Mouse (Mus musculus) limb, embryonic 14.5 days (tissue): ENCODE measurements around the gene Hnrnpa2b1. TPM values are rescaled to one million over a fixed set of nuclear protein-coding genes. Genes with fewer than 3 reads are reported as not detected.

ENCODE experiments used
- ATAC-seq: fragments of 200-750 bp; cut with Nextera tagmentation; 2 replicates; pipeline ENCODE4 v1.8.0; 2017; ENCODE audit warnings: low read depth, moderate number of reproducible peaks, moderate TSS enrichment; ENCODE audit not compliant: low FRiP score
- DNase-seq: peaks from one replicate; pipeline ENCODE4 v3.0.0-alpha.2; 2015; ENCODE audit warnings: low spot score
- H3K27ac ChIP-seq: fragments of 300-500 bp; sonication (generic); replicated peaks from 2 replicates; pipeline ENCODE4 v1.5.1; 2014; ENCODE audit warnings: low read depth, mild to moderate bottlenecking, low read length, moderate library complexity, mixed read lengths
- H3K27me3 ChIP-seq: fragments of 300-500 bp; sonication (generic); 2 replicates; pipeline ENCODE4 v1.6.1; 2014; ENCODE audit warnings: low read length, mixed read lengths; ENCODE audit not compliant: control insufficient read depth, insufficient read depth
- H3K36me3 ChIP-seq: fragments of 300-500 bp; sonication (generic); 2 replicates; pipeline ENCODE4 v1.6.1; 2014; ENCODE audit warnings: mild to moderate bottlenecking, low read length, moderate library complexity, mixed read lengths; ENCODE audit not compliant: control insufficient read depth, insufficient read depth
- H3K4me1 ChIP-seq: fragments of 300-500 bp; sonication (generic); 2 replicates; pipeline ENCODE4 v1.6.1; 2014; ENCODE audit warnings: antibody characterized with exemption, low read length, mixed read lengths; ENCODE audit not compliant: control insufficient read depth, insufficient read depth
- H3K4me2 ChIP-seq: fragments of 300-500 bp; sonication (generic); replicated peaks from 2 replicates; pipeline ENCODE4 v1.6.1; 2014; ENCODE audit warnings: low read depth, mild to moderate bottlenecking, low read length, moderate library complexity; ENCODE audit not compliant: severe bottlenecking
- H3K4me3 ChIP-seq: fragments of 300-500 bp; sonication (generic); replicated peaks from 2 replicates; pipeline ENCODE4 v1.5.1; 2014; ENCODE audit warnings: low read length
- H3K9ac ChIP-seq: fragments of 300-500 bp; sonication (generic); 2 replicates; pipeline ENCODE4 v1.6.1; 2014; ENCODE audit warnings: mild to moderate bottlenecking, low read depth, low read length, moderate library complexity; ENCODE audit not compliant: severe bottlenecking
- H3K9me3 ChIP-seq: fragments of 300-500 bp; sonication (generic); 2 replicates; pipeline ENCODE4 v1.6.1; 2016; ENCODE audit warnings: low read length; ENCODE audit not compliant: control insufficient read depth
- POLR2A ChIP-seq: fragments of 200-500 bp; IDR thresholded peaks from 2 replicates; pipeline ENCODE4 v1.8.0; 2012; ENCODE audit warnings: inconsistent platforms, mild to moderate bottlenecking, moderate library complexity, borderline replicate concordance; ENCODE audit not compliant: insufficient read depth, insufficient read length; ENCODE audit errors: extremely low read depth
- WGBS: fragments of 180-500 bp; shearing (Covaris S2); extraction: QIAGEN DNeasy Blood & Tissue Kit; methylation state at CpG from one replicate; pipeline ENCODE4 v1.1.7; 2014; 5-methylcytosine and 5-hydroxymethylcytosine counted together
- polyA plus RNA-seq, 2 experiments: library from polyadenylated mRNA; depleted of rRNA in 1 of 2; stranded (reverse) in 1 of 2; unstranded in 1 of 2; fragments of >200 nt; fragmentation: Nextera tagmentation in 1 of 2; extraction: Ambion mirVana in 1 of 2; gene quantifications; 2 replicates each; pipeline versions ENCODE4 v1.2.1 to v1.2.3; 2012 to 2014

The Hnrnpa2b1 gene
- polyA plus RNA-seq (2012; rRNA removed) = 1,157 and 1,691 TPM in 2 replicates
- polyA plus RNA-seq (2014; fragmentation: Nextera tagmentation; extraction: Ambion mirVana) = 1,002 and 1,100 TPM in 2 replicates

GRCm38 (mm10) chr6:51469715-51470310 is at the start of gene Hnrnpa2b1:
Gene Hnrnpa2b1, minus strand, starts transcription at chr6:51469894.
- H3K4me2 ChIP-seq = peak within 1 kb of the TSS; percentile 68
- peak within 1 kb of the TSS; percentile 100 for H3K27ac ChIP-seq
- peaks cover 50% of the 10 kb centered on the region for H3K36me3 ChIP-seq
- peak; percentile 90 for ATAC-seq
- under 1% methylated on average over 63 of the region's 63 CpGs for WGBS
- H3K4me3 ChIP-seq = peak within 1 kb of the TSS; percentile 99
- peak; percentile 99 for DNase-seq
- peak; percentile 100 for TF ChIP-seq POLR2A
- peak within 1 kb of the TSS; percentile 100 for H3K9ac ChIP-seq
- peaks cover 30% of the 10 kb centered on the region for H3K4me1 ChIP-seq
- no peaks in the 10 kb centered on the region for H3K9me3 ChIP-seq
- H3K27me3 ChIP-seq = no peaks in the 10 kb centered on the region

GRCm38 (mm10) chr6:51514860-51515259 is 45.2 kb upstream of the Hnrnpa2b1 start:
- no peak overlapping the region for H3K4me3 ChIP-seq
- TF ChIP-seq POLR2A = no peak
- DNase-seq (no peak), ATAC-seq (no peak)
- no peak overlapping the region for H3K4me2 ChIP-seq
- H3K4me1 ChIP-seq = no peaks in the 10 kb centered on the region
- no peak overlapping the region for H3K9ac ChIP-seq
- peaks cover 3% of the 10 kb centered on the region; the same call in 1 of the 2 replicates for H3K9me3 ChIP-seq
- no peaks in the 10 kb centered on the region for H3K36me3 ChIP-seq
- H3K27me3 ChIP-seq = no peaks in the 10 kb centered on the region
- WGBS = 91% methylated on average over 7 of the region's 7 CpGs
- H3K27ac ChIP-seq = no peak overlapping the region

- Histone ChIP-seq H3K4me1 (no peaks in the 10 kb centered on the region), H3K27ac (no peak overlapping the region), H3K9me3 (peaks cover 3% of the 10 kb centered on the region; the same call in 1 of the 2 replicates), H3K36me3 (no peaks in the 10 kb centered on the region), H3K9ac (no peak overlapping the region), H3K27me3 (no peaks in the 10 kb centered on the region), H3K4me2 (no peak overlapping the region), H3K4me3 (no peak overlapping the region)
- ATAC-seq (no peak), DNase-seq (no peak)
- TF ChIP-seq POLR2A = no peak
- WGBS = 84% methylated on average over 3 of the region's 3 CpGs
These were observed 44.1 kb upstream of the Hnrnpa2b1 start for GRCm38 (mm10) chr6:51513745-51514144.

- DNase-seq = no peak
- WGBS = 79% methylated on average over 1 of the region's 1 CpGs
These were observed 41.3 kb upstream of the Hnrnpa2b1 start for GRCm38 (mm10) chr6:51510946-51511345.

GRCm38 (mm10) chr6:51510094-51510493 is 40.4 kb upstream of the Hnrnpa2b1 start:
- no peak overlapping the region for H3K4me3 ChIP-seq
- H3K4me1 ChIP-seq = no peaks in the 10 kb centered on the region
- H3K27ac ChIP-seq = no peak overlapping the region
- no peak for ATAC-seq
- H3K9me3 ChIP-seq = no peaks in the 10 kb centered on the region
- DNase-seq = no peak
- H3K4me2 ChIP-seq = no peak overlapping the region
- H3K36me3 ChIP-seq = no peaks in the 10 kb centered on the region
- 32% methylated on average over 5 of the region's 5 CpGs for WGBS
- no peak for TF ChIP-seq POLR2A
- no peak overlapping the region for H3K9ac ChIP-seq
- H3K27me3 ChIP-seq = no peaks in the 10 kb centered on the region

More at GRCm38 (mm10) chr6:51510946-51511345, 41.3 kb upstream of the Hnrnpa2b1 start:
- Histone ChIP-seq H3K27me3 (no peaks in the 10 kb centered on the region), H3K9me3 (no peaks in the 10 kb centered on the region), H3K27ac (no peak overlapping the region), H3K4me1 (no peaks in the 10 kb centered on the region), H3K36me3 (no peaks in the 10 kb centered on the region), H3K4me3 (no peak overlapping the region), H3K9ac (no peak overlapping the region), H3K4me2 (no peak overlapping the region)
- TF ChIP-seq POLR2A = no peak
- no peak for ATAC-seq
